Mouse (Mus musculus) left cerebral cortex, adult 8-10 months (tissue): ENCODE data around the gene Ttc37. TPM values are rescaled to one million over a fixed set of nuclear protein-coding genes. Genes with fewer than 3 reads are reported as not detected.

Experiments used
- DNase-seq, 2 experiments: peaks; one replicate each; pipeline ENCODE4 v3.0.0; 2022; ENCODE audit warnings: low spot score in 2 of 2
- total RNA-seq, 4 experiments: library from RNA; stranded (reverse); gene quantifications; 2 replicates each; pipeline ENCODE4 v1.2.4; 2022

Gene Ttc37
- 10 to 100 TPM; 16.0 to 20.9 (median 18.9) TPM for total RNA-seq

DNA sequence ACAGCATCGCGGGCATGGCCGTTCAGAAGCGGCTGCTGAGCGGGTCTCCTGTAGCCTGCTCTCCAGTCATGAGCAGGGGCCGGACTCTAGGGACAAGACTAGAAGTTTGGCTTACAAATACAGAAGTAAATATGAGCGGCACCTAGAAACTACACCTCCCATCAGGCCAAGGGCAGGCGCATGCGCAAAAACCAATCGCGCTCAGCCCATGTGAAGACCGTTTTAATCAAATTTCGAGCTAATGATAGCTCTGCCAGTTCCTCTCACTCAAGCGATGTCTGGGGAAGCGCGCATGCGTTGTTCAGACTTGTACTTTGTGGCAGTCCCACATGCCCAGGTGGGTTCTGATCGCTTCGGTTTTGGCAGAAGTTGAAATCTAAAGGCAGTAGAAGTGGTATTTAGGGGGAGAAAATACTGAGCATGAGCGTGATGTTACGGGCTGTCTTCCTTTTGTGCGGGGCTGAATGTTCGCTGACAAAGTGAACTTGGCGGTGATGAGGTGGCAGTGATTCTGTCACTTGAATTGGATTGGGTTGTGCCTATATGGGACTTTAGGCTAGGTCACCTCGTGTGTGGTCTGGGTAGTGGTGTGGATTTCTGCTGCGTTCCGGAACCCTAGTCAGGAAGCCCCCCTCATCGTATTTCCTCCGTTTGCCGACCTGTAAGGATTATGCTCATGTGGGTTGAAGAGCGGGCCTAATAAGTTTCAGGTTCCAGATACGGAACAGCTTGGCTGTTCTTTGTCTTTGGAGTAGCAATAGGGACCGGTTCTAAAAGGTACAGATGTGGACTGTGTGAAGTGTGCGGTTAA, at the start of gene Ttc37, which contains the start of gene Arsk:
Gene Ttc37, plus strand, starts transcription at position 242 of the 811 bp plus-strand sequence.
Gene Arsk, minus strand, starts transcription at position 168 of the 811 bp plus-strand sequence.
- DNase-seq: peak; percentile 86 to 95

DNA sequence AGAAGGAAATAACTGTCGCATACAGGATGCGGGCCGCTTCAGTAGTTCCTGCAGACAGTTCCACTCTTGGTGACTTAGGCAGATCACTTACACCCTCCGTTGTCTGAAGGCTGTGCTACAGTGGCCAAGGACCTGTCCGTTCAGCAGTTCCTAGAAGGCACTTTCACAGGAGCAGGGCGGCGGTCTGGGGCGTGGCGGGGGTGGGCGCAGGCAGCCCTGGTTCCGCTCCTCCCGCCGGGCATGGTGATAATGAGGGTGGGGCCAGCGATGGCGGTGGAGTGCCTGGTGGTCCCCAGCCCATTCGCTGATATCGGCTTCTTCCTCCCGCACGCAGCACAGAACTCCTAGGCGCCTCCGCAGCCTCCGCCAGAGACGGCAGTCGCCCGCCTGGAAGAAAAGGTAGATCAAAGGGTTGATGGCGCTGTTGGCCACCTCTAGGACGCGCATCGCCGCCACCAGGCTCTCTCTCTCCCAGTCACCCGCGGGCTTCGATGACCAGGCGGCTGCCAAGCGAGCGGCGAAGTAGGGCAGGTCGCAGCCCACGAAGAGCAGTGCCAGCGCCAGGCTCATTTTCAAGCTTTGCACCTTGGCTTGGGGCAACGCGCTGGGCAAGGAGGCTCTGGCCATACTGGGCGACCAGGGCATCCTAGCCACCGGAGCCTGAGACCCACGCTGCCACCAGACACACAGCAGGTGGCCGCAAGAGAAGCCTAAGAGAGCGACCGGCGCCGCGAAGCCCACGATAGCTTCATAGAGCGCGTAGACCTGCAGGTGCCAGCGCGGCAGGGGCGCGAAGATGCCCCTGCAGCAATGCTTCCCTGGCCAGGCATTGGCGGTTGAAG, 42.9 kb upstream of the Ttc37 start:
- DNase-seq: peak; percentile 27 to 35

DNA sequence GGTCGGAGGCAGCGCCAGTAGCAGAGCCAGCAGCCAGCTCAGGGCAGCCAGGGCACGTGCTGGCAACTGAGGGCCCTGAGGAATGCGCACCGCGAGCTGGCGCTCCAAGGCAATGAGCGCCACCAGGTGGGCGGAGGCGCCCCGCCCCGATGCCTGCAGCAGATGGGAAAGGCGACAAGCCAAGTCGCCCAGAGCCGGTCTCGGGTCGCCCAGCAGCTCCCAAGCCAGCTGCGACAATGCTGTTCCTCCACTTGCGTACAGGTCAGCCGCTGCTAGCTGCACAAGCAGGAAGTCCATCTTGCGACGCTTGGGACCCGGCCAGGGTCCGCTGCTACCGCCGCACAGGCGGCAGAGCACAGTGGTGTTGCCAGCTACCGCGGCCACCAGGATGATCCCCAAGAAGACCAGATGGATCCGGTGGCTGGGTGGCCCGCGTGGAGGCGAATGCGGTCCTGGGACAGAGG, 42.2 kb upstream of the Ttc37 start:
- DNase-seq: peak; percentile 64 to 81

DNA sequence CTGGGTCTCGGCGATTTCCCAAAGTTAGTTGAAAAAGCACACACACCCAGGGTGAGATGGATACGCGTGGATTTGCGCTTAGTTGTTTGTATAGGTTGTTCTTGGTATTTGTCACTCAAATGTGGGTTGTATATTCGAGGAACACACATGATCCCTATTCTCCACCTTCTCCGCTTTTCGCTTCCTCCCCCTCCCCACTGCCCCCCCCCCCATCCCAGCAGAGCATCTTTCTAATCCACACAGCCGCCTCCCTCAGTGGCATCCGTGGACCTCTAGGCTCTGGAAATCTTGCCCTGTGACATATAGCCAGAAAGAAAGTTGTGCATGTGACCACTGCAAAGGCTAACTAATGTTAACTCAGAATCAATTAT, 41.7 kb upstream of the Ttc37 start, which contains the start of gene Gpr150:
Gene Gpr150, minus strand, starts transcription at position 101 of the 371 bp plus-strand sequence.
- no peak for DNase-seq

DNA sequence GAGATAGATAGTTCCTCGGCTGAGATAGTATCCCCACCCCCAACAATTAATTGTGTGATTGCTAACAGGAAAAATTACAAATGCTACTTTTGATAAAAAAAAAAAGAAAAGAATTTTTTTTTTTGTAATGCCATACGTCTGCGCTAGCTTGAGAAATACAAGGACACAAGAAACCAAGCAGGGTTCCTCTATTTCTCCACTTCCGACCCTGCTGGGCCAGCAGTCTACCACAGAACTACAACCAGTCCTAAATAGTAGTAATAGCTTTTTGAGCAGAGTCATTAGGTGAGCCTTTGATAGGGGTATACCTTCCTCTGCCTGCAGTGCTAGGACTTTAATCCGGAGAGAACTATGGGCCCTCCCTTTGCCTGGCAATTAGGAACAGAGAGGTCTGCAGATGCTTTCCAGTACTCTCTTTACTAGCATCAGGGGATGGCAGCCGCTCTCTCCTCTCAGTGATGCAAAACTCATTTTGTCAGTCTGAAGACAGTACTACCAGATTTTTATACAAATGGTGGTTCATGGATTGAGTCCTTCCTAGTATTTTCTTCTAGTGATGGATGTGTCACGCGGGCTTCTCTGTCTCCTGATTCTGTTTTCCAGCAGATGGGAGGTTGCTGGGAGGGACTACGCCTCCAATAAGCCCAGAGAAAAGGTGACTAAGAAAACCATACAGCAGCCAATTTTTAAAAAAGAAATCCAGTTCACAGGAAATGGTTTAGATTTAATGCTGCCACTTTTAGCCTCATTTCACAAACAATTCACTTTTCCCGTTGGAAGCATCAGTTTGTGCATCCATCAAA, 41.1 kb upstream of the Ttc37 start:
- peak in 1 of 2 experiments; percentile 54 for DNase-seq

DNA sequence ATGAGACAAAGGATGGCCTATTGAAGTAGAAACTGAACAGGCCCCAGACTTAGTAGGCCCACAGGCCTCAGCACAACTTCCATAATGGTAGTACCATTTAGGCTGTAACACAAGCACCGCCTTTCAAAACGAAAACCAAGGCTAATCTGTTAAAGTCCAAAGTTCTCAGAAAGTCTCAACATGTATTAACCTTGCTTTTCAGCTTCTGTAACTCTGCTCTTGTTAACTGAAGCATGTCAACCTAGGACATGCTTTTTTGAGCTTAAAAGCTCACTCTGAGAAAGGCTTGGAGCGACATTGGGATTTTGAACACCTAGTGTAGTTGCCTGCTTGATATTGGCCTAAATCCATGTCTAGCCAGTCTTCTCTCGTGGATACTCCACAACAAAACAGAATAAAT, 38.9 kb upstream of the Ttc37 start:
- no peak for DNase-seq

DNA sequence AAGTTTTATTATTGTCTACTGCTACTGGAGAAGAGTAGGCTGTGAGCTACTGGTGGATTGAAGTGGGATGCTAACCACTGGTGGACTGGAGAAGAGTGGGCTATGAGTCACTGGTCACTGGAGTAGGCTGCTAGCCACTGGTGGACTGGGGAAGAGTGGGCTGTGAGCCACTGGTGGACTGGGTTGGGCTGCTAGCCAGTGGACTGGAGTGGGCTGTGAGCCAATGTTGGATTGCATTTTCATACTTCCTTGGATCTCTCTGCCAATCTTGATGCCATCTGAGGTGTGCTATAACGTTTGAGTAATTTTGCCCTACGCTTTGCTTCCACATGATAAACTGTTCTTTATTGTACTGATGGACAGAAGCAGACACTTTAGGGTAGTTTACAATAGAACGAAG, 36.4 kb upstream of the Ttc37 start:
- no peak for DNase-seq

DNA sequence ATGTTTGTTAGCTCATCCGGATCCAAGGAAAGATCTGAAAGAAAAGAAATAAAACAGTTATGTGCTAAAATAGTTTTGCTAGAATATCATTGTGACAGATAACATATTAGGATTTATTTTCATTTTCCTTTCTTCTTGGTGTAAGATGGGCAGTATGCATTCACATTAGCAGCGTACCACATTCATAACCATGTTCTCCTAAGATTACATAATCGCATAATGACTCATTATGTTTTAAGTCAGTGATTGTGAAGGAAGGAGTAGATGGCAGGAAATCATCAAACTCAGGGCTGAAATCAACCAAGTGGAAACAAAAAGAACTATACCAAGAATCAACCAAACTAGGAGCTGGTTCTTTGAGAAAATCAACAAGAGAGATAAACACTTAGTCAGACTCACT, 36.0 kb upstream of the Ttc37 start:
- no peak for DNase-seq

DNA sequence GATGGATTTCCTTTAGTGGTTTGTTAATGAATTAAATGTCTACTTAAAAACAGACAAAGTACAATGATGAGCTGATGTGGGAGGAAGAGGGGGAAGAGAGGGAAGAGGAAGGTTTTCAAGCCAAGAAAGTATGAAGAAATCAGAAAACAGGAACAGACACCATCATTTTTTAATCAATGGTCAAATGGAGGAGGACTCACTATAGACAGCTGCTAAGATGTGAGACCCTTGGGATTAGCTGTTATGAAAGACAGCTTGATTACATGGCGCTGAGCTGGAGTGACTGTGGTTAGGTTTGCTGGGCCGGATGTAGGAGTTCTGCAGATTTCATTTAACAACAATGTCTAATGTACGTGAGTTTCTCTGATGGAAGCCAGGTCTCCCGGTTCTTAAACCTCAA, 35.0 kb upstream of the Ttc37 start:
- no peak for DNase-seq

DNA sequence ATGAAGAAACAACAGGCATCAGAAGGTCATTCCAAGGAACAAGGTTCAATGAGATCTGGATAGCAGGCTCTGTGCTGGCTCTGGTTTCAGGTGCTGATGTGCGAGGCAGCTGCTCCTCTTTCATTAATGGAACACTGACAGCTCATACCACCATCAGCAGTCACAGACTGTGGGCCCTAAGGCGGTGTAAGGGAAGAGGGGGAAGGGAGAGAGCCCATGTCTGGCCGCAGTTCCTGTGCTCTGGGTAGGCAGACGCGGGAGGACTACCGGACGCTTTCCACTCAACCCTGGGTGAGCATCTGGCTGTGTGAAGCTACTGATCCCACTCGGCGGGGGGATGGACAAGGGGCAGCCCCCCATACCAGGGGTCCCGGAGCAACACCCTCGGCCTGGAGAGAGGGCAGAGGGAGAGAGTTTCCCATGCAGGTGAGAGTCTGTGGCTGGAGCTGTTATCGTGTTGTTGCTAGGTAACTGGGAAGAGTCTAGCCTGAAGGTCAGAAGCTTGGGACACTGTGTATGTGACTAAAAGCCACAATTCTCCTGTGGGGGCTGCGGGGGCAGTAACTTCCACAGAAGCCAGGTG, 34.1 kb upstream of the Ttc37 start:
- no peak for DNase-seq

DNA sequence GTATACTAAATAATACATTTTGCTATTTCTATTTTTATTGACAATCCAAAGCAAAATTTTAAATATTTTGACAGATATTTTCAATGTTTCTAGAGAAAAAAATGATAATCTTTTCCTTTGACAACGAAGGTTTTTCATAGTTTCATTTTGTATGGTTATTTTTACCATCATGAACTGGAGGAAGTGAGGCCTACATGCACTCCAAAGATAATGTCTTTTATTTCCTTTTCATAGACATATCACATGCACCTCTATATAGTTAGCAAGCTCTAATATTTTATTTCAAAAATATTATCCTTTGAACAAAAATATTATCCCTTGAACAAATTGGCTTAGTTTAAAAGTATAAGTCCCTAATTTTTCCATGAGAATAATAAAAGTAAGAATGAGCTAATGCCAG, 24.2 kb upstream of the Ttc37 start:
- no peak for DNase-seq

DNA sequence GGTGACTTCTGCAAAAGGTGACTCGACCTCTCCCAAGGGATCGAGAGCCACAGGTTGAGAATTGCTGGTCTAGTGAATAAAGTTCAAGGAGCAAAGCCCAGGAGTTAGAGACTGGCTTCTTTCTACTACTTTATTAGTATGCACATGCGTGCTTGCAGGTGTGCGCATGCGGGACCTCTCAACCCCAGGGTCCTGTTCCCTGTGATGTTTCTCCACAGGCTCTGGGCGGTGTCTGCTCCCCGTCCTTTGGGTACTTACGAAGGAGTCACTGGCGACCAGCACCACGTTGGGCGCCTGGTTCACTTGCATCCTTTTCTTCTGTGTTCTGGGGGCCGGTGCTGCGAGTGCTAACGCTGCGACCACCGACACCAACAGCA, 430 bp upstream of the Ttc37 start:
- peak in 1 of 2 experiments; percentile 60 for DNase-seq

DNA sequence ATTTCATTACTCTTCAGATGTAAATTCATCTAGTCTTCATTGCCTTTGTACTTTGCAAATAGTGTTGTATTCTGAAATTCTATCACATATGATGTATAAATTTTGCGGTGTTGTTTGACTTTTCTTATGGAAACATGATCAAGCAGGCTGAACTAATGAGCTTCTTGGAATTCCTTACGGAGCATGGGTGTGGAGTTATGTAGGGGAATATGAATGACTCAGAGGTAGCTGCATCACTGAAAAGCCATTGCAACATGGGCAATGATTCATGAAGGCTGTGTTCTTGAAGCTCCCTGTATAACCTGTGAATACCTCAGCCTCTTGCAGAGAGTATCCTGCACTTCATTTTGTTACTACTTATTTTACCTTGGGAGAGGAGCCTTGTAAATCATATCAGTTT, 3.5 kb downstream of the Ttc37 start:
- no peak for DNase-seq

DNA sequence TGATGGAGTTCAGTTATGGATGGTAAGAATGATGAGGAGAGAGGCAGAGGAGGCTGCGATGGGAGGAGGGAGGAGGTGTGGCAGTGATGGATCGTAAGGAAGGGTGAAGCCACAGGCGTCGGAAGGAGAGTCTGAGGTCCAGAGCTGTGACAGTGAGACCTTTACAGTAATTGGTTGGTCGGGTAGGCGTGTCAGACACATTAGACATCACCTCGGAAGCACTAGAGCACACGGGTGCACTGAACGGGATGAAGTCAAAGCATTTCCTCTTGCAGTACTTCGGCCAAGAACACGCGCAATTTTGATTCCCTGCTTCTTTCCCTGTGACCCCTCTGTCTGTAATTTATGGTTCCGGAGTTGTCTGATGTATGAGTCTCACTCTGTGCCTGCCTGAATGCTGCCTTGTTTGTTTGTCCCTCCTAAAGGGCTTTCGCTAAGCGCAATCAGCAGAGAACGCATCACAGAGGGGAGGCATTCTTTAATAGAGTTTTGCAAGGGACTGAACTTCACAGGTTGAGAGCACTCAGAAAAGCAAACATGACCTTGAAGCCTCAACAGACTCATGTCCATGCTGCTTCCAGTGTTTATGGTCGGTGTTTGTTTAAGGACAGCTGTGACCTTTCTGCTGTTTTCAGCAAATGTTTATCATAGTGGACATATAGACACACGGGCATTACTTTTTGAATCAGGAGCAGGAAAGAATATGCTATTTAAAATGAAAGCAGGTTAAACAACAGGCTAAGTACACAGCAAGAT, 10.7 kb downstream of the Ttc37 start:
- DNase-seq: no peak

DNA sequence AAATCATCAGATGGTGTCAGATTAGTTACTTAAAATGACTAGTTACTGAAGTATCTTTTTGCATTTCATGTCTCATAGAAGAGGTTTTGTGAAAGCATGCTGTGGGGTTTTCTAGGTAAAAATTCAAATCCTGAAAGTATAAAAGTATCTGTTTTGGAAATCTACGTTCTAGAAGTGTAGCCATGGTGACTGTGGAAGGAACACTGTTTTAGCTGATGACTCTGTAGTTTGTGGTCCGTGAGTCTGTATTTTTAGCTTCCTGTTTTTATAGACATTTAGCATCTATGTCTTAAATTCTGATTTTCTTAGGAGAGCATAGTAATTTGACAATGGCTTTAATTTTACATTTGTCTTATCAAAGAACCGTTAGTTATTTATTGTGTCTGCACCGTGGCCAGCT, 30.3 kb downstream of the Ttc37 start:
- DNase-seq: no peak

DNA sequence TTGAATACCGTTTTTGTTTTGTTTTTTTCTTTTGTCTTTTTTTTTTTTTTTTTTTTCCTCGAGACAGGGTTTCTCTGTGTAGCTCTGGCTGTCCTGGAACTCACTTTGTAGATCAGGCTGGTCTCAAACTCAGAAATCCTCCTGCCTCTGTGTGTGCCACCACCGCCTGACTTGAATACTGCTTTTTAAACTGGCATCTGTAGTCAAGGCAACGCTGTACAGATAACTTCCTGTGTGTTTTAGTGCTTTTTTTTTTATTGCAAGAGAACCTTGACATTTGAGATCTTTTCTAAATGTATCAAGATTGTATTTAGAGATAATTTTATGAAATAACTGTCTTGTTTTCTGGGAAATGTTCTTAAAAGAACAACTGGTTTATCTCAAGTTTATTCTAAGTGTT, 33.9 kb downstream of the Ttc37 start:
- no peak for DNase-seq

DNA sequence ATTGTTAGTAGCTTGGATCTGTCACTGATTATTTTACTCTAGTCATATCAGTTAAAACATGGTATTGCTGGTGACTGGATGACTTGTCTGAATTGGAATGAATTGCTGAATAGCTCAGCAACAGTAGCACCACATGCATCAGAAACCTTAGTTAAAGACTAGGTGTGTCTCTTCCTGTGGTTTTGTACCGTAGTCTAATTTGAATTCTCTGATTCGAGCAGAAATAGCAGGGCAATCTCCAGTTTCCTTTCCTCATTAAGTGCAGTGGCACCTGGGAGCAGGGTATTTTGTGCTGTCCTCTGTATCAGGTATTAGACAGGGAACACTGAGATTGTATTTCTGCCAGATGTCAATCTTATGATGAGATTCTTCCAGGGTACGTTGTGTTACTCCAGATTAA, 40.3 kb downstream of the Ttc37 start:
- DNase-seq: no peak

DNA sequence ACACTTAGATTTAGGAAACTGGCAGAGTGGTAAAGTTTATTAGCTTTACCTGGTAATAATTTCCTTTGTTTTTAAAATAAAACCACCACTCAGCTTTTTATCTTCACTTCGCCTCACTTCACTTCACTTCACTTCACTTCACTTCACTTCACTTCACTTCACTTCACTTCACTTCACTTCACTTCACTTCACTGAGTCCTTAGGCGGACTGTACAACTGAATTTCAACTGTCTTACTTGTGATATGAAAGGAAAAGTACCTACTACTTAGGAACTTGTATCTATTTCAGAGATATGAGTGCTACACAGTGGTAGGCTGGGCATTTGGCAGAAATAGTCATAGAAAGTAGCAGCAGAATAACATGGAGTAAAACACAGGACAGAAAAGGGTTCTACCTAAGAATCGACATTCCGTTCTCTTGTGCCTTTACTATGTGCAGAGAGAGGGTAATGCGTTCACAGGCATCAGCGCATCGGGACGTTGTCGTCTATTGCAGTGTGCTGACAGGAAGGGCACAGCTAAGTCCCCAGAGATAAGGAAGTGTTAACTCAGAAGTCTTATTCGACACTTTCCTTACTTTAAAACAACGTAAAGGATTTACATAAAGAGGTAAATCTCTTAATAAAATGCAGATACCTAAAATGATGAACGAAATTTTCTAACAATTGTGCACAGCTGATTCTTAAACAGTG, 42.7 kb downstream of the Ttc37 start:
- DNase-seq: no peak

DNA sequence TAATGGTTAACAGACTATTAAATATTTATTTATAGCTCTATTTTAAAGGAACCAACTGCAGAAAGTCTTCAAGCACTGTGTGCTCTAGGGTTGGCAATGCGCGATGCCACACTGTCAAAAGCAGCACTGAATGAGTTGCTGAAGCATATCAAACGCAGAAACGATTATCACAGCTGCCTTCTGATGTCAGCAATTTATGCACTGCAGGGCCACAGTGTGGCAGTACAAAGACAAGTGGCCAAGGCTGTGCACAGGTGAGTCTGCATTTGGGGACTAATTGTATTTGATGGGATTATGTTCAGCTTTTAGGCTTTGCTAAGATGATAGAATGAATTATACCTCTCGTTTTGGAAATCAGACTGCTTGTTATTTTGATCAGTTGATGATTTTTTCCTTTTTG, 51.9 kb downstream of the Ttc37 start:
- DNase-seq: no peak

DNA sequence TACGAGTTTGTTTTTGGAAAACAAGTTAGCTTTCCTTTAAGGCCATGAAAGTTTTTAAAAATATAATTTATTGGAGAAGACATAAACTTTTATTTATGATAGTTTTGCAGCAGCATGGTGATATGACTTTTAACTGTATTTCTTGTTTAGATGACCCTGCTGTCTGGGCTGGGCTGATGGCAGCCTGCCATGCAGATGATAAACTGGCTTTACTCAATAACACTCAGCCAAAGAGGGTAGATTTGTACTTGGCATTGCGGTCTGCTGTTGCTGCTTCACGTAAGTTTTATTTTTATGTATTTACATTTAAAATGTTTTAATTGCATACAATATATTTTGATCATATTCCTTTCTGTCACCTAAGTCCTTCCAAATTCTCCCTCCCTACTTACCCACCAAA, 58.6 kb downstream of the Ttc37 start:
- no peak for DNase-seq
